Mouse (Mus musculus): ENCODE results near the gene Mboat1.
A peak's percentile ranks its signal among the peaks of the same experiment; 100 is the strongest.

Gene Mboat1

DNA sequence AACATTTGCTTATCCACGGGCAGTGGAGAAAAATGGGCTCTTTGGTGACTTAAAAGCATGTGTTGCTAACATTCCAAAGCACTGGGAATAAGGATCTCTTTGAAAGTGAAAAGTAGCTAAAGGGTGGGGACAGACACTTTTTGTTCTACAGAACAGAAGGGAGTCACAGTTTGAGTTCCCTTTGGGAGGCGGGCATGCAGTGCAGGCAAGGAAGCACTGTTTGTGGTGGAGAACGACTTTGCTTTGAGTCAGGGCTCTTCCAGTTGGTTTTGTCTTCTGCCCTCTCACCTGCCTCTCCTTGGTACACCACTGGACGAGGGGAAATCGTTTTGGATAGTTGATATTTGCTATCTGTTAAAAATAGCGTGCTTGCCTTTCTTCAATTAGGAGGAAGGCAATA lies 49.7 kb downstream of the Mboat1 start:
- DNase-seq (ENCODE audit: low spot score), result no peak

DNA sequence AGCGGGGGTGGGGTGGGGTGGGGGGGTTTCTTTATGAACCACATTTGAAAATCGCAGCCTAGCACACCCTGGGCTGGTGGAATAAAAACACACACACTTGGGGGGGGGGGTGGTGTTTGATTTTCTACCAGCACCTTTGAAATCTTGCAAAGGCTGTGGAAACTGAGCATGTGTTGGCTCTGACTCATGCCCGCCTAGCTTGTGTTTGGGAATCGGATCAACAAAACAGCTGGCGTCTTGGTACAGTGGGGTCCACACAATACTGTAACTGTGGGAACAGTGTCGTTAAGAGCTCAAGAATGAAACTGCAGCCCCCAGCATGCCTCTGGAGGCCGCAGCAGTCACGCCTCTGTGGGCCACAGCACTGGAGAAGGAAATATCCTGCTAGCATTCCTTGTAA lies 50.2 kb downstream of the Mboat1 start:
- DNase-seq (ENCODE audit: low spot score), result no peak

DNA sequence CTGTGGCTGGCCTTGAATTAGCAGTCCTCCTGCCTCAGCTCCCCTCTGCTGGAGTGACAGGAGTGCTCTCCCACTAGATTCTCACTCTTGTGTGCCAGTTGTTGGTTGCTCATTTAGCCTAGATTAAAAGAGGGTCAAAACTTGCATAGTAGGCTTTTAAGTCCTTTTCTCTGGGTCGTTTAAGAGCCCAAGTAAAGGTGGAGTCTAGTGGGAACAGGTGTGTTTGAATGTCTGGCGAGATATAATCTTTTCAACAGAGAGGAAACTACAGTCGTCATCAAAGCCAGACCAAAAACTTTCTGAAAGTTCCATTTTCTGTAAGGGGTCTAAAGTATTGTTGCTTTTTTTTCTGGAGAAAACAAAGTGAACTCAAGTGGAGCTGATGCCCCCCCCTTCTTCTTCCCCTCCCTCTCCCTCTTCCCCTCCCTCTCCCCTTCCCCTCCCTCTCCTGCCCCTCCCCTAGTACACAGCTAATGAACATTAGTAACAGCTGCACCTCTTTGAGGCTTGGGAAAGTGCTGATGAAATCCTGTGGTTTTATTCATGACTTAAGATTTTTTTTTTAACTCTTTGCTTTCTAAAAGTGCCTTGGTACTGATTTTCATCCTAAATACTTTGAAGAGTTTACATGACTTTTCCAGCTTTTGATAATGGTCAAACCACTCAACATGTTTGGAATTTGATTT lies 55.9 kb downstream of the Mboat1 start:
- no peak for DNase-seq (ENCODE audit: low spot score)

DNA sequence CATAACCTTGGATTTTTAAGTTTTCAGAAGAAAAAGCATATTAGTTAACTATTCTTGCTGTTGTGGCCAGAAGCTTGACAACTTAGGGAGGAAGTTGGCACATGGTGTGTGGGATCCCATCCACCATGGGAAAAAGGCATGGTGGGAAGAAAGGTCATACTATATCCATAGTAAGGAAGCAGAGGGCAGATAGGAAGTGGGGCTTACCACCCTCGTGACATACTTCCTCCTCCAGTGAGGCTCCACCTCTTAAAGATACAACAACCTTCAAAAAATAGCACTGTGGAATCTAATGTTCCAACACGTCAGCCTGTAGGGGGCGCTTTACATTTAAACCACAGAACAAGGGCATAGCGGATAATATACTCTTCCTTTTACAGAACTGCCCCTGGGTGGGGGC lies 57.1 kb downstream of the Mboat1 start:
- no peak for DNase-seq (ENCODE audit: low spot score)

DNA sequence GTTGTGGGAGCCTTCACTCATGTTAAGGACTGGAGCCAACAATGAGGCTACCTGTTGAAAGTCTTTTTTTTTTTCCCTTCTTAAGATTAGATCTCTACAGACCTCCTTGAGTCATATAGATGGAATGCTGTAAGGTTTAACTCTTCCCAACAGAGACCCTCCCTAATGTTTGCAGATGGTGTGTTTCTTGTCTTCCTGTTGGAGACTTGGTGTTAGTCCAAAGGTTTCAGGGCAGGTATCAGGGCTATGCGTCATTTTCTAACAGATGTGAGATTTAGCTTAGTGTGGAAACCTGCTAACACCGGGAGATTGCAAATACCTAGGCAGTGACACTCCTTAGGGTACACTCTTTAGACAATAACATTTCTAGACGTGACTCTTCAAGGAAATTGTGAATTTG lies 58.5 kb downstream of the Mboat1 start:
- no peak for DNase-seq (ENCODE audit: low spot score)

DNA sequence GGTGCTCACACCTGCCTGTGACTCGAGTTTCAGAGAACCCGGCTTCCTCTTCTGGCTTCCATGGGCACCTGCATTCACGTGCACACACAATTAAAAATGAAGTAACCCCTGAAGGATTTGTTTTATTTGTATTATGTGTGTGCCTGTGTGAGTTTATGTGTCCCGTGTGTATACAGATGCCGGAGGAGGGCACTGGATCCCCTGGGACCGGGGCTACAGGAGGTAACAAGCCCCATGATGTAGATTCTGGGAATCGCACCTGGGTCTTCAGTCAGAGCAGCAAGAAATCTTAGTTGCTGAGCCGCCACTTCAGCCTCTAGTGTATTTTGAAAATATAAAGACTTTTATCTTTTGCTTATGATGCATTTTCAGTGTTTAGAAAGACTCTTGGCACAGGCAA lies 60.4 kb downstream of the Mboat1 start:
- DNase-seq (ENCODE audit: low spot score), result no peak

DNA sequence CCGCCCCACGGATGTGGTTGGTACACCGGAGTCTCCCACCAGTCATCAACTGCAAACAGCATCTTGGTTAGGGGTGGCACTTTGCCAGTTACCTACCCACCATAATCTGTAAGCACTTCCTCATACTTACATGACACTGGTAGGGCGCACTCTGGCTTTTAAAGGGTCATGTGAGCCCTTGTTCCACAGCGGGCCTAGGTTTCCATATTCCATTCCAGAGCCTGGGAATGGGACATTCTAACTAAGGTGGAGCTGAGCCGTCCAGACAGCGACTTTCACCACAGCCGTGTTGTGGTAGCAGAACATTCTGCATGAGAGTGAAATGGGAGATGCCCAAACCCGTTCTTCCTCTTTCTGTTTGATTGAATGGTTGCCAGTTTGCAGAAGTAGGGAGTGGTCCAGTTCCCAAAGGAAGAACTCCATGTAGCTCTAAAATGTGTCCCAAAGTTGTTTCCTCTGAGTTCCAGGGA lies 61.8 kb downstream of the Mboat1 start:
- DNase-seq (ENCODE audit: low spot score), result no peak

DNA sequence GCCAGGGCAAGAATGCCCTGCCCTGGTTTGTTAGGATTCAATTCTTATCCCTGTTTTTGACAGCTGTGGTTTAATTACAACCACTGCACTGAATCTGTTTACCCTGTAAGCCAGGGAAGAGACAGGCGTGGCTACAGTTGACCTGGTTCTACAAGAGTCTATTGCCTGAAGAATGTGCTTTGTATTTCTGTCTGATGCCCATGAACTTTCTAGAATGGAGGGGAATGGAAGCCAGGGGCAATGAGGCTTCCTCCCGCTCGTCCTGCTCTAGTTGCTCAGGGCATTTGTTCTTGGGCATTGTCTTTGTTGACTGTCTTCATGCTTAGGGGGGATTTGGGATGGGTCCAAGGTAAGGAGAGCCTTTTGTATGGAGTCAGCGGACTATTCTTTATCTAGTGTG lies 63.5 kb downstream of the Mboat1 start:
- no peak for DNase-seq (ENCODE audit: low spot score)

DNA sequence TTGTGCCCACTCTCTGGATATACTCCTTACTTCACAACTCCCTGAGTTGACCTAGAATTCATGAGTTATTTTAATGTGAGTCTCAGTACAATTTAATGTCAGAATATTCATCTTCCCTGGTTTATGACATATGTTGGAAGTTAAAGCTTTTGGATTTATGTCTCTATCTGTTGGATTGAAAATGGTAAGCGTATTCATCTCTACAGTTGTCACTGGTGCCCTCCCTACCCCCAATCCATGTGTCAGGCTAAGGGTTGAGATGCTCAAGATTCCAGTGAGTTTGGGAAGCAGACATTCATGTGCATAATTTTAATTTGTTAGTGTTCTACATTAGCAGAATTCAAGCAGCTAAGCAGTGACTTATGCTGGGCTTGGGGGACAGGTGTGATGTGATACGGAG lies 64.4 kb downstream of the Mboat1 start:
- DNase-seq (ENCODE audit: low spot score), result no peak

DNA sequence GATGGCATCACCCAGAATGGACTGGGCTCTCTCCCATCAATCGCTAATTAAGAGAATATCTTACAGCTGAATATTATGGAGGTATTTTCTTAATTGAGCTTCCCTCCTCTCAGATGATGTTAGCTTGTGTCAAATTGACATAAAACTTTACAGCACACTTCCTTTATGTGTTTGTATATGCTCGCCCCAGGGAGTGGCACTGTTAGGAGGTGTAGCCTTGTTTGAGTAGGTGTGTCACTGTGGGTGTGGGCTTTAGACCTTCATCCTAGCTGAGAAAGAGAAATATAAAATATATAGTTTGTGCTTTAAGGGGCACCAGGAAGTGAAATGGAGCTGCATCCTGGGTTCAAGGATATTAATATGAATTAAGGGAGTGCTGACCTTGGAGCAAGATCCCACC lies 66.7 kb downstream of the Mboat1 start:
- no peak for DNase-seq (ENCODE audit: low spot score)

DNA sequence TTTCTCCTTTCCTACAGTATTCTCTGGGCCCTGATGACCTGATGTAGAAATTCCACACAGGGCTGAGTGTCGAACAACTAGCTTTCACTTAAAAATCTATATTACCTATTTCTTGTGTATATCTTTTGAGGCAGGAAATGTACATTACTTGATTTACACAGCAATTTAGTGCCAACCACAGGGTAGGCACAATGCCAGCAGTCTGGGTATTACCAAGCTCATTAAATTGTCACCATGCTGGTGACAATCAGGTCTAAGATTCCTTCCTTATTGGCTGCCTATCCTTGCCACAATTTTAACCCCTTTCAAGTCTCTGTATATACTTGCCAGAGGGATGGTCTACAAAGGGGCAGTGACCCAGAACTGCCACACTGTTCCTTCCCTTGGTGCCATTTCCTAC lies 71.9 kb downstream of the Mboat1 start:
- DNase-seq (ENCODE audit: low spot score), result no peak

DNA sequence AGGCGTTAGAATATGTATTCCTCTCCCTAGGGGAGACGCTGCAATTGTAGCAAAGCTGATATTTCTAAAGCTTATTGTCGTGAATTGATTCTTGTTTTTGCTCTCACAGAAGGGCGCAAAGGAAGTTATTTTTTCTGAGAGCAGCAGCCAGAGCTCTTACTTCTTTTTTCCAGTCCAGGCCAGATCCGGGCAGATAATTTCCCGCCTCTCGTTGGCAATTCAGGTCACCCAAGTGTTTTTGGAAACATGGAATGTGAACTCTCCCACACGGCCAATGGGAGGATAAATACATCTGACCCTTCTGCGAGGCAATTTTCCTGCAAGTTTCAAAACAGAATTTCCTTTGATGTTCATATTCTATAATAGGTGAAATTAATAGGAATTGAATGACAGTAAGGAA lies 77.0 kb downstream of the Mboat1 start:
- DNase-seq (ENCODE audit: low spot score), result no peak

DNA sequence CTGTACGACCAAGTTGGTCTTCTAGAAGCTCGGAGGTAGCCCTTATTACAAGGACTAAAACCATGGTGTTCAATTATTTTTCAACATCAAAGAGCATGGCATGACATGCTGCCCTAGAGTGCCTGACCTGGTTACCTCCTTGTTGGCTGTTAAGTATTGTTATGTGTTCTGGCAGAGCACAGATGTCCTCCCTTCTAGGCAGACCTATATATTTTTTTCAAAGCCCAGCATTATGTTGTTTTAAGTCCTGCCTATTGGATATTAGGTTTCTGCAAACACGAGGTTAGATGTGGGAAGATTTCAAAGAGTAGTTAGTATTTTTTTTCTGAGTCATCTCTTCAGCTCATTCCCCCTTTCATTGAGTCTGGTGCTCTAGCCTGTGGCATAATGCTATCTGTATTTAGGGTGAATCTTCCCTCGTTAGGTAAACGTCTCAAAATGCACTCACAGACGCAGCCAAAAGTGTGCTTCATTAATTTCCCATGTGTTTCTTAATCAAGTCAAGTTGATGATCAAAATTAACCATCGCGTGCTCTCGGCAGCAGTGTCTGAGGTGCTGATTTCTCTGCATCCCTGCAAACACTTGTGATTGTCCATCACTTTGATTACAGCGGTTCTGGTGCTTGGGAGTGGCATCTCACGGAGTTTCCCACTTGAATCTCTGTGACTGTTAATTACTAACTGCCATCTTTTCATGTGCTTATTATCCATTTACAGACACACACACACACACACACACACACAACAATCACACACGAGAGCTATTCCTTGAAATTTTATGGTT lies 81.5 kb downstream of the Mboat1 start:
- no peak for DNase-seq (ENCODE audit: low spot score)

DNA sequence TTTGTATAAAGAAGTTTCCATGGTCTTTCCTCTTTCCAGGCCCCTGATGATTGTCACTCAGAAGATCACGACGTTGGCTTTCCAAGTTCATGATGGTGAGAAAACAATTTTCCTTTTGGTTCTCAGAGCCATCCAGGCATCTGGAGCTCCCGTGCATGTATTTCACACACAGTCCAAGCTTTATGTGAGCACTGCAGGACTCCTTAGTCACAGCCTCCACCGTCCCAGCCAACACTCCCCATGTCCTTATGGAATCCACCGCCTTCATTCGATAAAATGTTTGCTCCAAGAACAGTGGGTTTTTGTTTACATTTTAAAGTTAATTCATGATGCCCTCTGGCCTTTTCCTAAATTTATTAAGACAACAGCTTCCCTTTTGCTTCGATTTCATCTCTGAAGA lies 83.3 kb downstream of the Mboat1 start:
- no peak for DNase-seq (ENCODE audit: low spot score)

DNA sequence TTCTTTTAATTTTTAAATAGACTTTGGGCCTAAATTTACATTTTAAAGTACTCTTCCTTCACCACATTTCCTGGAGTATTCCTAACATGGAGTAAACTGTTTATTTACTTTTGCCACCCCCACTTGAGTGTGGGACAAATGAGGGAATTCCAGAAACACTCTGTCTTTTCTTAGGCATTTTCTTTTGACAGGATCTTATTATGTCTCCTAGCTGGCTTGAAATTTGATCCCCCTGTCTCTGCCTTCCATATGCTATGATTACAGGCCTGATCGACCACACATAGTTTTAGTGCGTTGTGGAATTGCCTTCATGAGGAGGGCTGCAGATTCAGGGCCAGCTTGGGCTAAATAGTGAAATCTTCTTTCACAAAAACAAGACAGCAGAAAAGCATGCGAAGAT lies 85.0 kb downstream of the Mboat1 start:
- DNase-seq (ENCODE audit: low spot score), result no peak

DNA sequence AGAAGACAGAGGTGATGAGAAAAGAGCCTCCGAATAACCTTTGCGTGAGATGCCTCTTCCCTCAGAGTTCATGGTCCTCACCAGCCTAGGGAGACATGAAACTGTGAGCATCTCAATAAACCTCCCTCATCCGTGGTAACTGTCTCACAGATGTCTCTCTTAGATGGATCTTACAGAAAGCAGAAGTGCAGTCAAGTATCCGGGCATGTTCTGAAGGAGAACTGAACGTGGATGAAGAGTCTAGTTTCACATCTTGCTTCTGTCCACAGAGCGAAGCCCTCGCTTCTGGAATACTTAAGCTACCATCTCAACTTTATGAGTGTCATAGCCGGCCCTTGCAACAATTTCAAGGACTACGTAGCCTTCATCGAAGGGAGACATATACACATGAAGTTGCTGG lies 87.8 kb downstream of the Mboat1 start:
- DNase-seq (ENCODE audit: low spot score), result no peak

DNA sequence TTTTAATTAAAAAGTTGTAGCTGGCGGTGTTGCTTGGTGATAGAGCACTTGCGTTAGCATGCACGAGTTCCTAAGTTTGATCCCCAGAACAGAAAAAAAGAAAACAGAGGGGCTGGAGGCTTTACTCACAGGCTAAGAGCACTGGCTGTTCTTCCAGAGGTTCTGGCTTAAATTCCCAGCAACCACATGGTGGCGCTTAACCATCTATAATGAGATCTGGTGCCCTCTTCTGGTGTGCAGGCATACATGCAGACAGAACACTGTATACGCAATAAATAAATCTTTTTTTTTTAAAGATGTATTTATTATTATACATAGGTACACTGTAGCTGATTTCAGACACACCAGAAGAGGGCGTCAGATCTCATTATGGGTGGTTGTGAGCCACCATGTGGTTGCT lies 88.4 kb downstream of the Mboat1 start:
- no peak for DNase-seq (ENCODE audit: low spot score)

DNA sequence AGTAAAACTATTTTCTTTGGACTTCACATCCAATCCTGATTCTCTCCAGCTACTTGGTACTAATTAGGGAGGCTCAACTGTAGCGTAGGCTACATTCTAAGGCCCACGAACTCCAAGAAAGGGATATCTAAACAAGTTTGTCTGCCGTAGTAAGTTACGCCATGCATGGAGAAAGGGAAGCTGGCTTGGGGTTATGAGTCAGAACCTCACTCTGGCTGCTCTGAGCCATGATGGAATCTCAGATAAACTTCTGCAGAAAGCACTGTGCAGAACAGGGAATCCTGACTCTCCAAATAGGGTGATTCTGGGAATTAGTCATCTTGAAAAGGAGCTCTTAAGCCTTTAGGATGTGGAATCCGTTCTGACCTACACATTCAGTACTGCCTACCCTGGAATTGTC lies 92.5 kb downstream of the Mboat1 start:
- peak; percentile 42 for DNase-seq (ENCODE audit: low spot score)

DNA sequence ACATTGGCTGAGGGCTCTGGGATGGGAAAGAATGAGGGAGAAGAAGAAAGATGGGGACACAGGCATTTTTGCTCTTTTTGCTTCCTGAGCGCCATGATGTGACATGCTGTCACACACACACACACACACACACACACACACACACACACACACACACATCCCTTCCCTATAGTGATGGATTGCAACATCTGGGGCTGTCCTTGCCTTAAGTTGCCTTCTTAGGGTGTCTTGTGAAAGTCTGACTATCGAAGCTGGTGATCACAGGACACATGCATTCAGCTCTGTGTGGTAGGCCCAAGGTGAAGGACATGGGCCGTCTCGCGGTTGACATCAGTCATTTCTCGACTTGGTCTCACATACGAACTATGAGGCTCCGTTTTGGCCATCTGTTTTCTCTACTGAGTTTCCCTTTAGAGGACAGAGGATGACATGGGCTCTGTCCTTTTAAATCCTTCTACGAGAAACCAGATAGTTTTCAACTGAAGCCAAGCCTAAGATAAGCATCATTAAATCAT lies 93.4 kb downstream of the Mboat1 start:
- no peak for DNase-seq (ENCODE audit: low spot score)

DNA sequence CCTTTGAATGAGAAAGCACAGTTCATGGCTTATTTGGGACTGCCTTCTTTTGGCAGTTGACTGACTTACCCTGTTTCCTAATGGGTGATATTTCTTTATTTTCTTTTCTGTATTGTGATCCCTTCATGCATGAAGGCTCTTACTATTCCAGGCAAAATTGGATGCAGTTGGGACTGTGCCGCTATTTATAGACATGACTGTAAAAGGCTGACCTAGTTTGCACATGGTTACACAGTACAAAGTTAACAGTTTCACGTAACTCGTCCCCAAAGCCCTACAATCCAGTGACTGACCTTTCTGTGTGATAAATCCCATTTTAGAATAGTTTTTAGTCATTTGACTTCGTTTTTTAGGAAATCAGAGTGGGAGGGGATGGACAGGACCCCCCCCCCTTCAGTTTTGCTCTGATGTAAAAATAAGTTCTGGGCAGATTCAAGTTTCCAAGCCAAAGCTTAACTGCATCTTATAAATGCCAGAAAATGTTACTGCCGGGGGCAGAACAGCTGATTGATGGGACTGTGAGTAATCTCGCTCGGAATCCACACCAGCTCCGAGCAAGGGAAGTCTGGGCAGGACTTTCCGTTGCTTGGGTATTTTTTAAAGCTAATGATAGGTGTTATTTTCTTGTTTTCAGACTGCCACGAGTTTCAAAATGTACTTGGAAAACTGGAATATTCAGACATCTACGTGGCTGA lies 98.9 kb downstream of the Mboat1 start:
- DNase-seq (ENCODE audit: low spot score), result no peak

DNA sequence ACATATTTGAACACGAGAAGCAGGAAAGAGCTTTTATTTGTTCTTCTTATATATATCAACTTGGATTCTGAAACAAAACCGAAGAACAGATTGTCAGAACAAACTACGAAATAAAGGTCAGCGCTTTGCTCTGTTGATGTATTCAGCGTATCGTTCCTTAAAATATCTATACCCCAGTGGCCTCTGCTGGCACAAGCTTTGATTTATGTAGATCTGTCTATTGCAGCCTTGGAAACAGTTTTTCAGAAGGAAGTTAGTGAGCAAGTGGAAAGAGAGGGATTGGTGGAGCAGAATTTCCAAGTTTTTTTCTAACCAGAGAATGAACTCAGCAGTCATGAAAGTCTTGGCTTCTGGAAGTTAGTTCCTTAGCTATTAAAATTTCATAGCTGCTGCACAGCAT lies 103.1 kb downstream of the Mboat1 start:
- DNase-seq (ENCODE audit: low spot score), result no peak

DNA sequence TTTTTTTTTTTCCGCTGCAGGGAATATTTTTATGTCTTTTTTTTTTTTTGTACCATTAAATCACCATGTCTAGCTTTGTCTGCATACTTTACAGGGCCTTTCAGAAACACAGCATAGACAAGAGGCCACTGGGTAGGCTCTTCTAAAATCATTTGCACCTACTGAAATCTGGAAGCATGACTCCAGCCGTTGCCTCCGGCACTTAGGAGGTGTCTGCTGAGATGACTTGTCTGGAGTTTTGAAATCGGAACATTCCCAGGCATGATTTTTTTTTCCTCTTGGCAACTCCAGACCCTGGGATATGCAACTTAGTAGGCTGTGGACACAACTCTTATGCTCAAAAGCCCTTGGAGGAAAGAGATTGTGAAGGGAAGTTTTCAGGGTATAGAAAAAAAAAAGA lies 109.3 kb downstream of the Mboat1 start:
- no peak for DNase-seq (ENCODE audit: low spot score)

DNA sequence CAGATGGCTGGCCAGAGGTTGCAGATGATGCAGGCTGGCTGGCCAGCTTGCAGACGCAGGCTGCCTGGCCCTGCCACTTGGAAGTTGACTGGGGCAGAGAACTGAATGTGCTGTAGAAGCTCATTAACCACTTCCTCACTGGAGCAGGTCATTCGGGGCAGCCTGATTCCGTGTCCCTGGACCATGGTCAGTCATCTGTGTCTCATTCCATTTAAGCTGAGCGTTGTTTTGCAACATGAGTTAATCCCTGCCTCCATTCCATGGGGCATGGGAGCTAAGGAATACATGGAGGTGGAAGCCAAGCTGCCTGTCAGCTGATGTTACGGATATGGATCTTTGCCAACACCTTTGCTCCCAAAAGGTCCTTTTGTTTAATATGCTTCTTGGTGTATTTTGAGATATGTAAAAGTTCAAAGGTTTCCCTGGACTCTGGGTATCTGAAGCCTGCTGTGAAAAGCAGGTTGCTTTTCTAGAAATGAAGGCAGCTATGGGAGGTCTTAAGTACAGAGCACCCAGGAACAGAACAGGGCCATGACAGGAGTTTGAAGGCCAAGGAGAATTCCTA lies 114.1 kb downstream of the Mboat1 start:
- DNase-seq (ENCODE audit: low spot score), result no peak

All from MN1 (cell line).